Mouse (Mus musculus) small intestine, adult 2 months (tissue): ENCODE results near the gene Pard3b.

Experiments used
- CTCF ChIP-seq: fragments of 200-500 bp; IDR thresholded peaks from 2 replicates; pipeline ENCODE4 v1.5.1; 2012; ENCODE audit warnings: low read depth, mild to moderate bottlenecking, control low read depth, inconsistent platforms, low read length, moderate library complexity, mixed read lengths; ENCODE audit not compliant: insufficient replicate concordance, insufficient read length; ENCODE audit errors: extremely low read depth
- POLR2A ChIP-seq: fragments of 200-500 bp; IDR thresholded peaks from 2 replicates; pipeline ENCODE4 v1.6.1; 2012; ENCODE audit warnings: low read depth, mild to moderate bottlenecking, control low read depth, inconsistent platforms, low read length, moderate library complexity

DNA sequence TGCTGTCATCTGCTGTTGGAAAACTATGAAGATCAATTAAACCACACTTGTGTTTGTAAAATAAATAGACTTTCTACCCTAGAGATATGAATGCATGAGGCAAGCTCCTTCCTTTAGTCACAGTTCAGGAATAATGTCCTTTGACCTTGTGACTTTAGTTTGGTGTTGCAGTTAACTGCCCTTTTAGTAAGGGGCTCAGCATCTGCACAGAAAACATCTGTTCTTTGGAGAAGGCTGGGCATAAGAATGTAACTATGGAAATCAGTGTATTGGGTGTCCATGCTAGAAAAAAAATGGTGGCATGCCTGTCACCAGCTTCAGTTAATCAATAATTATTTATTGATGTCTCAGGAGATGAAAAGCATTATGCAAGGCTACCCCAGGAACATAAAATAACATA is 381.1 kb downstream of the Pard3b start:
- TF ChIP-seq CTCF (no peak), POLR2A (no peak)
